Mouse (Mus musculus) hindbrain, embryonic 11.5 days (tissue): ENCODE data around the gene Popdc3. TPM values are rescaled to one million over a fixed set of nuclear protein-coding genes. Genes with fewer than 3 reads are reported as not detected.

ENCODE experiments used
- ATAC-seq: fragments of 200-750 bp; cut with Nextera tagmentation; 2 replicates; pipeline ENCODE4 v1.8.0; 2017; ENCODE audit warnings: mild to moderate bottlenecking, moderate TSS enrichment, moderate library complexity; ENCODE audit not compliant: low FRiP score
- DNase-seq: peaks from one replicate; pipeline ENCODE4 v3.0.0-alpha.2; 2015; ENCODE audit warnings: low spot score
- H3K27ac ChIP-seq: fragments of 300-500 bp; sonication (generic); 2 replicates; pipeline ENCODE4 v1.5.1; 2014; ENCODE audit warnings: mild to moderate bottlenecking, low read depth, low read length
- H3K27me3 ChIP-seq: fragments of 300-500 bp; sonication (generic); 2 replicates; pipeline ENCODE4 v1.6.1; 2014; ENCODE audit warnings: mild to moderate bottlenecking, low read length, moderate library complexity, mixed read lengths; ENCODE audit not compliant: control insufficient read depth, insufficient read depth
- H3K36me3 ChIP-seq: fragments of 300-500 bp; sonication (generic); 2 replicates; pipeline ENCODE4 v1.6.1; 2014; ENCODE audit warnings: mild to moderate bottlenecking, low read length, moderate library complexity, mixed read lengths; ENCODE audit not compliant: control insufficient read depth, insufficient read depth
- H3K4me1 ChIP-seq: fragments of 300-500 bp; sonication (generic); replicated peaks from 2 replicates; pipeline ENCODE4 v1.6.1; 2014; ENCODE audit warnings: low read length, mixed read lengths; ENCODE audit not compliant: control insufficient read depth, insufficient read depth
- H3K4me2 ChIP-seq: fragments of 300-500 bp; sonication (generic); replicated peaks from 2 replicates; pipeline ENCODE4 v1.6.1; 2014; ENCODE audit warnings: mild to moderate bottlenecking, low read depth, low read length
- H3K4me3 ChIP-seq: fragments of 300-500 bp; sonication (generic); 2 replicates; pipeline ENCODE4 v1.5.1; 2014; ENCODE audit warnings: low read depth, low read length
- H3K9ac ChIP-seq: fragments of 300-500 bp; sonication (generic); 2 replicates; pipeline ENCODE4 v1.6.1; 2014; ENCODE audit warnings: low read depth, low read length
- H3K9me3 ChIP-seq: fragments of 300-500 bp; sonication (generic); 2 replicates; pipeline ENCODE4 v1.6.1; 2016; ENCODE audit warnings: low read length; ENCODE audit not compliant: control insufficient read depth
- WGBS: fragments of 180-500 bp; shearing (Covaris S2); extraction: QIAGEN DNeasy Blood & Tissue Kit; methylation state at CpG from one replicate; pipeline ENCODE4 v1.1.7; 2014; 5-methylcytosine and 5-hydroxymethylcytosine counted together
- polyA plus RNA-seq: library from polyadenylated mRNA; unstranded; fragments of >200 nt; fragmentation: Nextera tagmentation; extraction: Ambion mirVana; gene quantifications from 2 replicates; pipeline ENCODE4 v1.2.1, GENCODE M21; 2014

Gene Popdc3
- polyA plus RNA-seq, 1 experiment from 2014 or later: 0.32 TPM

GRCm38 (mm10) chr10:45180677-45181326 is 2.9 kb downstream of the Popdc3 start:
- DNase-seq: no peak
- no peaks in the 10 kb centered on the region for H3K27me3 ChIP-seq
- no peak overlapping the region for H3K9ac ChIP-seq
- no peaks in the 10 kb centered on the region for H3K36me3 ChIP-seq
- ATAC-seq: no peak
- no peaks in the 10 kb centered on the region for H3K4me1 ChIP-seq
- H3K4me3 ChIP-seq: no peak overlapping the region
- no peak overlapping the region for H3K4me2 ChIP-seq
- H3K27ac ChIP-seq: no peak overlapping the region
- no peaks in the 10 kb centered on the region for H3K9me3 ChIP-seq
- 96% methylated on average over 4 of the region's 4 CpGs for WGBS

- no peaks in the 10 kb centered on the region for H3K27me3 ChIP-seq
- H3K4me1 ChIP-seq: no peaks in the 10 kb centered on the region
- H3K4me2 ChIP-seq: no peak overlapping the region
- H3K9ac ChIP-seq: no peak overlapping the region
- H3K27ac ChIP-seq: no peak overlapping the region
- ATAC-seq: no peak
- no peaks in the 10 kb centered on the region for H3K9me3 ChIP-seq
- 95% methylated on average over 3 of the region's 3 CpGs for whole genome bisulfite sequencing
- no peak overlapping the region for H3K4me3 ChIP-seq
- no peaks in the 10 kb centered on the region for H3K36me3 ChIP-seq
- DNase-seq: no peak
These were observed 3.4 kb downstream of the Popdc3 start for GRCm38 (mm10) chr10:45181344-45181743.

- 98% methylated on average over 2 of the region's 2 CpGs for WGBS
- DNase-seq: no peak
- H3K36me3 ChIP-seq: no peaks in the 10 kb centered on the region
These were observed 7.6 kb downstream of the Popdc3 start for GRCm38 (mm10) chr10:45185457-45185856.

GRCm38 (mm10) chr10:45193330-45194310 is 15.7 kb downstream of the Popdc3 start:
- WGBS: 53% methylated on average over 14 of the region's 14 CpGs
- Histone ChIP-seq H3K9ac (no peak overlapping the region), H3K27me3 (no peaks in the 10 kb centered on the region), H3K36me3 (no peaks in the 10 kb centered on the region), H3K9me3 (no peaks in the 10 kb centered on the region), H3K4me1 (no peaks in the 10 kb centered on the region), H3K4me3 (no peak overlapping the region), H3K4me2 (no peak overlapping the region), H3K27ac (no peak overlapping the region)
- ATAC-seq (peak; percentile 88), DNase-seq (no peak)

More at GRCm38 (mm10) chr10:45185457-45185856, 7.6 kb downstream of the Popdc3 start:
- H3K4me1 ChIP-seq: no peaks in the 10 kb centered on the region
- no peak overlapping the region for H3K4me2 ChIP-seq
- ATAC-seq: no peak
- no peak overlapping the region for H3K27ac ChIP-seq
- H3K9me3 ChIP-seq: no peaks in the 10 kb centered on the region
- no peaks in the 10 kb centered on the region for H3K27me3 ChIP-seq
- H3K9ac ChIP-seq: no peak overlapping the region
- H3K4me3 ChIP-seq: no peak overlapping the region

- Histone ChIP-seq H3K4me1 (no peaks in the 10 kb centered on the region), H3K9ac (no peak overlapping the region), H3K27me3 (no peaks in the 10 kb centered on the region), H3K4me3 (no peak overlapping the region), H3K9me3 (no peaks in the 10 kb centered on the region), H3K27ac (no peak overlapping the region), H3K4me2 (no peak overlapping the region), H3K36me3 (no peaks in the 10 kb centered on the region)
- no peak for DNase-seq
- 80% methylated on average over 5 of the region's 5 CpGs for WGBS
- no peak for ATAC-seq
These were observed 16.6 kb downstream of the Popdc3 start for GRCm38 (mm10) chr10:45194531-45194930.

- no peak for DNase-seq
- H3K9ac ChIP-seq: no peak overlapping the region
- no peak for ATAC-seq
- no peaks in the 10 kb centered on the region for H3K9me3 ChIP-seq
- 62% methylated on average over 1 of the region's 1 CpGs for WGBS
- H3K4me2 ChIP-seq: no peak overlapping the region
- no peaks in the 10 kb centered on the region for H3K36me3 ChIP-seq
- H3K27ac ChIP-seq: no peak overlapping the region
- no peaks in the 10 kb centered on the region for H3K4me1 ChIP-seq
- H3K4me3 ChIP-seq: no peak overlapping the region
- H3K27me3 ChIP-seq: no peaks in the 10 kb centered on the region
These were observed 26.7 kb downstream of the Popdc3 start for GRCm38 (mm10) chr10:45204582-45204981.

GRCm38 (mm10) chr10:45210201-45210600 is 32.3 kb downstream of the Popdc3 start:
- DNase-seq (no peak), ATAC-seq (no peak)
- H3K27ac ChIP-seq: no peak overlapping the region
- H3K9me3 ChIP-seq: no peaks in the 10 kb centered on the region
- H3K36me3 ChIP-seq: no peaks in the 10 kb centered on the region
- H3K4me1 ChIP-seq: no peaks in the 10 kb centered on the region
- no peak overlapping the region for H3K4me2 ChIP-seq
- no peak overlapping the region for H3K4me3 ChIP-seq
- H3K9ac ChIP-seq: no peak overlapping the region
- no peaks in the 10 kb centered on the region for H3K27me3 ChIP-seq

GRCm38 (mm10) chr10:45216676-45217075 is 38.8 kb downstream of the Popdc3 start:
- ATAC-seq (no peak), DNase-seq (no peak)

More at GRCm38 (mm10) chr10:45216676-45217075, 38.8 kb downstream of the Popdc3 start:
- Histone ChIP-seq H3K9ac (no peak overlapping the region), H3K27ac (no peak overlapping the region), H3K4me2 (no peak overlapping the region), H3K9me3 (no peaks in the 10 kb centered on the region), H3K27me3 (no peaks in the 10 kb centered on the region), H3K4me1 (no peaks in the 10 kb centered on the region), H3K4me3 (no peak overlapping the region), H3K36me3 (no peaks in the 10 kb centered on the region)
- 86% methylated on average over 7 of the region's 7 CpGs for WGBS
